8 mouse cellular contexts compared by ENCODE assay signal in the genomic region with DNA sequence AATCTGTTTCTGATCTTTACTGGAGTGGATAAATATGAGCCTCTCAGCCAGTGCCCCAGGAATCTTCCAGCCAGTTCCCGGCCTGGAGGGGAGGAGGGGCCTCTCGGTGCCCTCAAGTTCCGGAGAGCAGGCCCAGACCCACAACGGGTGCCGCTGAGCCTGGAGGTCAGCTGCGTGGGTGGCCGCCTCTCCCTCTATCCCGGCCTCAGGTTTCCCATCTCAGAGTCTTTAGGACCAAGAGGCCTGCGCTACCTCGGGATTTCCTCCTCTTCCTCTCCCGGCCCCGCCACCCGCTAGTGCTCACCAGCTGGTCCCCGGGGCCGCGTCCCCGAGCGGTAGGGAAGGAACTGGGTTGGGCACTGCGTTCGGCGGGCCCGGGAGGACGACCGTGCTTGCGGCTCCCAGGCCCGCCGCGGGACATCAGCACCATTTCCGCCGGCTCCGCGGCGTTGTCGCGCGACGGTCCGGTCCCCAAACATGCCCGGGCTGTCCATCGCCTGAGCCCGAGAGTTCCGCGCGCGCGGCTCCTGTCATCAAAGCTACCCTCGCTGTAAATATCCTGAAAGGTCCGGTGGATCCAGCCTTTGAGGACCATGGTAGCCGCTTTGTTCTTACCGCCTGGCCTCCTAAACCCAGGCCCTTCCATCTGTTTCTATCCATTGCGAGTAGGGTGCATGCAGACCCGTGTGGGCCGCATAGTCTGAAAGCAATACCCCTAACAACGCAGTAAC. TPM values are rescaled to one million over a fixed set of nuclear protein-coding genes. Genes with fewer than 3 reads are reported as not detected.
DNase-seq lines count a peak whose midpoint lies in the region; ATAC-seq and TF ChIP-seq lines count a peak whose summit lies in the region.

No protein-coding gene starts in this region.

- WGBS in limb, embryonic 11.5 days, result 3% methylated on average over 53 of the region's 54 CpGs
- 2% methylated on average over 51 of the region's 54 CpGs for WGBS in midbrain, embryonic 13.5 days
- 3% methylated on average over 54 of the region's 54 CpGs for WGBS in small intestine, adult 2 months

- H3K4me1 ChIP-seq in limb, embryonic 11.5 days (ENCODE audit: control insufficient read depth, insufficient read depth, low read length), result peaks cover 11% of the 10 kb centered on the region
- H3K4me1 ChIP-seq in midbrain, embryonic 13.5 days (replicated peaks), result peaks cover 17% of the 10 kb centered on the region
- H3K4me1 ChIP-seq in small intestine, adult 2 months (ENCODE audit: control insufficient read depth, insufficient read depth, insufficient read length, low read length), result peaks cover 15% of the 10 kb centered on the region

- DNase-seq in ZHBTc4 (ENCODE audit: low read depth, low spot score), result peak; percentile 82
- peak; percentile 91 to 93 for DNase-seq in cerebellum, postnatal 25 days
- peak; percentile 84 for DNase-seq in gastrocnemius, postnatal 10 days
- peak; percentile 85 for DNase-seq in induced T-regulatory cell, adult 2 months (ENCODE audit: low read depth)
- peak; percentile 86 for DNase-seq in limb, embryonic 11.5 days (ENCODE audit: low spot score)

- H3K9me3 ChIP-seq in limb, embryonic 11.5 days (ENCODE audit: control insufficient read depth, low read length), result no peaks in the 10 kb centered on the region
- H3K9me3 ChIP-seq in midbrain, embryonic 13.5 days, result no peaks in the 10 kb centered on the region

- H3K9ac ChIP-seq in limb, embryonic 11.5 days (ENCODE audit: low read length), result peak overlapping the region; percentile 97
- peak overlapping the region; percentile 95 for H3K9ac ChIP-seq in midbrain, embryonic 13.5 days (replicated peaks)

- ATAC-seq in limb, embryonic 11.5 days (ENCODE audit: insufficient number of reproducible peaks, low FRiP score, low TSS enrichment, low read depth), result peak; percentile 70; the same call in 1 of the 2 replicates
- peak; percentile 70 for ATAC-seq in midbrain, embryonic 13.5 days
- no peak for ATAC-seq in erythroid progenitor cell, adult 5-6 weeks (replicated peaks; ENCODE audit: low FRiP score, poor library complexity, severe bottlenecking)

- peak overlapping the region; percentile 89 for H3K27ac ChIP-seq in limb, embryonic 11.5 days (replicated peaks; ENCODE audit: low read depth, low read length)
- H3K27ac ChIP-seq in midbrain, embryonic 13.5 days, result peak overlapping the region; percentile 84
- peak overlapping the region; percentile 39 for H3K27ac ChIP-seq in small intestine, adult 2 months (ENCODE audit: insufficient read depth, low read depth, low read length)

- peak overlapping the region; percentile 69 for H3K4me2 ChIP-seq in limb, embryonic 11.5 days (ENCODE audit: low read depth, severe bottlenecking)
- H3K4me2 ChIP-seq in midbrain, embryonic 13.5 days (replicated peaks), result peak overlapping the region; percentile 78

- no peak for TF ChIP-seq CTCF in small intestine, adult 2 months (IDR thresholded peaks at IDR 0.05; ENCODE audit: extremely low read depth, insufficient read length, insufficient replicate concordance, low read depth, low read length)

- no peaks in the 10 kb centered on the region for H3K27me3 ChIP-seq in limb, embryonic 11.5 days (ENCODE audit: control insufficient read depth, insufficient read depth, low read length)
- no peaks in the 10 kb centered on the region for H3K27me3 ChIP-seq in midbrain, embryonic 13.5 days
- H3K27me3 ChIP-seq in small intestine, adult 2 months (ENCODE audit: control insufficient read depth, insufficient read depth, low read length), result no peaks in the 10 kb centered on the region

- TF ChIP-seq POLR2A in small intestine, adult 2 months (IDR thresholded peaks at IDR 0.05; ENCODE audit: low read depth, low read length), result peak; percentile 46

- peaks cover 10% of the 10 kb centered on the region for H3K36me3 ChIP-seq in limb, embryonic 11.5 days (ENCODE audit: control insufficient read depth, insufficient read depth, low read length)
- H3K36me3 ChIP-seq in midbrain, embryonic 13.5 days, result peaks cover 14% of the 10 kb centered on the region
- peaks cover 6% of the 10 kb centered on the region for H3K36me3 ChIP-seq in small intestine, adult 2 months (ENCODE audit: control insufficient read depth, insufficient read depth, low read length)

- peak overlapping the region; percentile 92 for H3K4me3 ChIP-seq in limb, embryonic 11.5 days (ENCODE audit: low read depth, low read length)
- H3K4me3 ChIP-seq in midbrain, embryonic 13.5 days (replicated peaks), result peak overlapping the region; percentile 80
- peak overlapping the region; percentile 97 for H3K4me3 ChIP-seq in small intestine, adult 2 months (ENCODE audit: low read depth, low read length)

RNA-seq across cellular contexts. Expression of gene Pigq, which starts 3.1 kb away (rescaled TPM):
- total RNA-seq in gastrocnemius, postnatal 10 days (2021), result 10 to 100 TPM; 38.4 to 39.1 TPM
- polyA plus RNA-seq in limb, embryonic 11.5 days (2014; fragmentation: Nextera tagmentation; extraction: Ambion mirVana), result 50.9 and 52.8 TPM in 2 replicates
- polyA plus RNA-seq in midbrain, embryonic 13.5 days (2015; fragmentation: Nextera tagmentation; extraction: Ambion mirVana), result 56.9 and 58.0 TPM in 2 replicates
- polyA plus RNA-seq in small intestine, adult 2 months (2012; rRNA removed), result 59.8 and 74.1 TPM in 2 replicates
- 1,618 and 1,746 TPM in 2 replicates for total RNA-seq in erythroid progenitor cell, adult 5-6 weeks (2015; ENCODE audit: low replicate concordance)
- 1,554 and 1,638 TPM in 2 replicates for total RNA-seq in erythroid progenitor cell, adult 5-6 weeks (2017; ENCODE audit: low replicate concordance)

RNA-seq across cellular contexts. Expression of gene Nhlrc4, which starts 3.1 kb away (rescaled TPM):
- not detected for total RNA-seq in gastrocnemius, postnatal 10 days (2021)
- 0.27 TPM in 1 of 2 replicates, not detected in the other for polyA plus RNA-seq in limb, embryonic 11.5 days (2014; fragmentation: Nextera tagmentation; extraction: Ambion mirVana)
- polyA plus RNA-seq in midbrain, embryonic 13.5 days (2015; fragmentation: Nextera tagmentation; extraction: Ambion mirVana), result 0.12 TPM in 1 of 2 replicates, not detected in the other
- 0.51 TPM in 1 of 2 replicates, not detected in the other for polyA plus RNA-seq in small intestine, adult 2 months (2012; rRNA removed)
- 13.7 and 13.8 TPM in 2 replicates for total RNA-seq in erythroid progenitor cell, adult 5-6 weeks (2015; ENCODE audit: low replicate concordance)
- total RNA-seq in erythroid progenitor cell, adult 5-6 weeks (2017; ENCODE audit: low replicate concordance), result 13.7 and 18.9 TPM in 2 replicates

RNA-seq across cellular contexts. Expression of gene A930017K11Rik, which starts 10.7 kb away (rescaled TPM):
- not detected for total RNA-seq in gastrocnemius, postnatal 10 days (2021)
- polyA plus RNA-seq in limb, embryonic 11.5 days (2014; fragmentation: Nextera tagmentation; extraction: Ambion mirVana), result 0.18 and 0.33 TPM in 2 replicates
- 0.48 and 0.62 TPM in 2 replicates for polyA plus RNA-seq in midbrain, embryonic 13.5 days (2015; fragmentation: Nextera tagmentation; extraction: Ambion mirVana)
- 0.04 TPM in 1 of 2 replicates, not detected in the other for polyA plus RNA-seq in small intestine, adult 2 months (2012; rRNA removed)
- total RNA-seq in erythroid progenitor cell, adult 5-6 weeks (2015; ENCODE audit: low replicate concordance), result not detected in 2 replicates
- not detected in 2 replicates for total RNA-seq in erythroid progenitor cell, adult 5-6 weeks (2017; ENCODE audit: low replicate concordance)

RNA-seq across cellular contexts. Expression of gene Rab40c, which starts 22.1 kb away (rescaled TPM):
- total RNA-seq in gastrocnemius, postnatal 10 days (2021), result 10 to 100 TPM in 1 of 2 experiments, 1 to 10 TPM in 1; 9.3 to 12.6 TPM
- polyA plus RNA-seq in limb, embryonic 11.5 days (2014; fragmentation: Nextera tagmentation; extraction: Ambion mirVana), result 19.2 and 19.7 TPM in 2 replicates
- polyA plus RNA-seq in midbrain, embryonic 13.5 days (2015; fragmentation: Nextera tagmentation; extraction: Ambion mirVana), result 44.3 and 47.1 TPM in 2 replicates
- polyA plus RNA-seq in small intestine, adult 2 months (2012; rRNA removed), result 20.7 and 43.4 TPM in 2 replicates
- 2.2 and 2.5 TPM in 2 replicates for total RNA-seq in erythroid progenitor cell, adult 5-6 weeks (2015; ENCODE audit: low replicate concordance)
- 0.98 and 3.2 TPM in 2 replicates for total RNA-seq in erythroid progenitor cell, adult 5-6 weeks (2017; ENCODE audit: low replicate concordance)

RNA-seq across cellular contexts. Expression of gene Capn15, which starts 43.9 kb away (rescaled TPM):
- 1 to 10 TPM; 6.7 to 8.6 TPM for total RNA-seq in gastrocnemius, postnatal 10 days (2021)
- 23.8 and 25.7 TPM in 2 replicates for polyA plus RNA-seq in limb, embryonic 11.5 days (2014; fragmentation: Nextera tagmentation; extraction: Ambion mirVana)
- 19.1 and 21.1 TPM in 2 replicates for polyA plus RNA-seq in midbrain, embryonic 13.5 days (2015; fragmentation: Nextera tagmentation; extraction: Ambion mirVana)
- 46.8 and 75.2 TPM in 2 replicates for polyA plus RNA-seq in small intestine, adult 2 months (2012; rRNA removed)
- total RNA-seq in erythroid progenitor cell, adult 5-6 weeks (2015; ENCODE audit: low replicate concordance), result 9.6 and 9.7 TPM in 2 replicates
- total RNA-seq in erythroid progenitor cell, adult 5-6 weeks (2017; ENCODE audit: low replicate concordance), result 5.7 and 9.1 TPM in 2 replicates

Comparison
In these comparisons a context has a peak if more than half of its experiments do, and no peak if none do; other contexts are left out.
1. H3K27ac ChIP-seq: peak in every context shown above with its lines; median percentile 89 in limb, embryonic 11.5 days; 84 in midbrain, embryonic 13.5 days; 39 in small intestine, adult 2 months.